Mouse (Mus musculus): ENCODE results near the gene C1qtnf5. TPM values are rescaled to one million over a fixed set of nuclear protein-coding genes. Genes with fewer than 3 reads are reported as not detected.

Gene C1qtnf5
- 5.8 and 9.3 TPM in 2 replicates for polyA plus RNA-seq (2015; fragmentation: Nextera tagmentation; extraction: Ambion mirVana)

GRCm38 (mm10) chr9:44107110-44107509 lies at the start of gene C1qtnf5:
Gene C1qtnf5, plus strand, starts transcription at chr9:44107245.
- Histone ChIP-seq H3K4me3 (replicated peaks) (no peak within 1 kb of the TSS), H3K4me1 (peaks cover 55% of the 10 kb centered on the region), H3K27ac (replicated peaks) (peak within 1 kb of the TSS; percentile 76), H3K36me3 (peaks cover 4% of the 10 kb centered on the region; the same call in 1 of the 2 replicates), H3K4me2 (peak within 1 kb of the TSS; percentile 42), H3K9ac (replicated peaks) (0 out of 2 replicates have a peak within 1 kb of the TSS, but pooled peaks have one; percentile 10), H3K9me3 (replicated peaks) (no peaks in the 10 kb centered on the region), H3K27me3 (replicated peaks) (no peaks in the 10 kb centered on the region)
- peak; percentile 69 for ATAC-seq (ENCODE audit: low FRiP score)
- WGBS, result 24% methylated on average over 8 of the region's 8 CpGs

- no peaks in the 10 kb centered on the region for H3K27me3 ChIP-seq (replicated peaks)
- H3K4me2 ChIP-seq, result no peak overlapping the region
- H3K4me1 ChIP-seq, result no peaks in the 10 kb centered on the region
- H3K4me3 ChIP-seq (replicated peaks), result no peak overlapping the region
- 86% methylated on average over 6 of the region's 6 CpGs for WGBS
- ATAC-seq (ENCODE audit: low FRiP score), result no peak
- no peak overlapping the region for H3K27ac ChIP-seq (replicated peaks)
- no peaks in the 10 kb centered on the region for H3K36me3 ChIP-seq
- no peaks in the 10 kb centered on the region for H3K9me3 ChIP-seq (replicated peaks)
- H3K9ac ChIP-seq (replicated peaks), result no peak overlapping the region
These were observed 48.4 kb upstream of the C1qtnf5 start for GRCm38 (mm10) chr9:44058606-44059005.

- Histone ChIP-seq H3K36me3 (no peaks in the 10 kb centered on the region), H3K4me1 (peaks cover 12% of the 10 kb centered on the region; the same call in 1 of the 2 replicates), H3K9me3 (replicated peaks) (no peaks in the 10 kb centered on the region), H3K27me3 (replicated peaks) (peaks cover 3% of the 10 kb centered on the region; the same call in 1 of the 2 replicates), H3K9ac (replicated peaks) (no peak overlapping the region), H3K27ac (replicated peaks) (no peak overlapping the region), H3K4me2 (no peak overlapping the region), H3K4me3 (replicated peaks) (no peak overlapping the region)
- 32% methylated on average over 1 of the region's 1 CpGs for WGBS
- no peak for ATAC-seq (ENCODE audit: low FRiP score)
These were observed 41.9 kb upstream of the C1qtnf5 start for GRCm38 (mm10) chr9:44065177-44065576.

GRCm38 (mm10) chr9:44066785-44067225 lies 40.2 kb upstream of the C1qtnf5 start, which contains the start of gene Usp2:
Gene Usp2, plus strand, starts transcription at chr9:44067021.
- no peaks in the 10 kb centered on the region for H3K36me3 ChIP-seq

GRCm38 (mm10) chr9:44067241-44067959 lies 39.6 kb upstream of the C1qtnf5 start:
- no peaks in the 10 kb centered on the region for H3K36me3 ChIP-seq
- ATAC-seq (ENCODE audit: low FRiP score), result peak; percentile 61
- peaks cover 25% of the 10 kb centered on the region for H3K4me1 ChIP-seq
- H3K9ac ChIP-seq (replicated peaks), result peak overlapping the region; percentile 60
- H3K4me2 ChIP-seq, result peak overlapping the region; percentile 95
- H3K4me3 ChIP-seq (replicated peaks), result peak overlapping the region; percentile 62
- H3K27ac ChIP-seq (replicated peaks), result peak overlapping the region; percentile 49
- no peaks in the 10 kb centered on the region for H3K9me3 ChIP-seq (replicated peaks)
- H3K27me3 ChIP-seq (replicated peaks), result peaks cover 4% of the 10 kb centered on the region; the same call in 1 of the 2 replicates
- 8% methylated on average over 15 of the region's 15 CpGs for WGBS

More at GRCm38 (mm10) chr9:44066785-44067225, 40.2 kb upstream of the C1qtnf5 start, which contains the start of gene Usp2:
- Histone ChIP-seq H3K4me3 (replicated peaks) (peak within 1 kb of the TSS; percentile 62), H3K27ac (replicated peaks) (peak within 1 kb of the TSS; percentile 49), H3K27me3 (replicated peaks) (peaks cover 4% of the 10 kb centered on the region; the same call in 1 of the 2 replicates), H3K4me1 (peaks cover 20% of the 10 kb centered on the region), H3K9ac (replicated peaks) (peak within 1 kb of the TSS; percentile 60), H3K4me2 (peak within 1 kb of the TSS; percentile 95), H3K9me3 (replicated peaks) (no peaks in the 10 kb centered on the region)
- under 1% methylated on average over 38 of the region's 38 CpGs for WGBS
- ATAC-seq (ENCODE audit: low FRiP score), result peak; percentile 99

GRCm38 (mm10) chr9:44067960-44068330 lies 39.1 kb upstream of the C1qtnf5 start:
- Histone ChIP-seq H3K9ac (replicated peaks) (no peak overlapping the region), H3K9me3 (replicated peaks) (no peaks in the 10 kb centered on the region), H3K4me2 (peak overlapping the region; percentile 95), H3K4me3 (replicated peaks) (no peak overlapping the region), H3K4me1 (peaks cover 28% of the 10 kb centered on the region), H3K27ac (replicated peaks) (no peak overlapping the region), H3K27me3 (replicated peaks) (peaks cover 4% of the 10 kb centered on the region; the same call in 1 of the 2 replicates), H3K36me3 (no peaks in the 10 kb centered on the region)
- ATAC-seq (ENCODE audit: low FRiP score), result no peak
- WGBS, result 83% methylated on average over 6 of the region's 6 CpGs

GRCm38 (mm10) chr9:44069252-44069651 lies 37.8 kb upstream of the C1qtnf5 start:
- H3K4me3 ChIP-seq (replicated peaks), result no peak overlapping the region
- no peaks in the 10 kb centered on the region for H3K36me3 ChIP-seq
- H3K9ac ChIP-seq (replicated peaks), result no peak overlapping the region
- peaks cover 31% of the 10 kb centered on the region for H3K4me1 ChIP-seq
- no peak overlapping the region for H3K27ac ChIP-seq (replicated peaks)
- H3K9me3 ChIP-seq (replicated peaks), result no peaks in the 10 kb centered on the region
- H3K27me3 ChIP-seq (replicated peaks), result peaks cover 4% of the 10 kb centered on the region; the same call in 1 of the 2 replicates
- WGBS, result 49% methylated on average over 7 of the region's 7 CpGs
- no peak overlapping the region for H3K4me2 ChIP-seq
- ATAC-seq (ENCODE audit: low FRiP score), result no peak

GRCm38 (mm10) chr9:44070113-44070843 lies 36.8 kb upstream of the C1qtnf5 start:
- H3K4me3 ChIP-seq (replicated peaks), result no peak overlapping the region
- H3K27ac ChIP-seq (replicated peaks), result no peak overlapping the region
- no peaks in the 10 kb centered on the region for H3K9me3 ChIP-seq (replicated peaks)
- peaks cover 4% of the 10 kb centered on the region; the same call in 1 of the 2 replicates for H3K27me3 ChIP-seq (replicated peaks)
- WGBS, result 79% methylated on average over 14 of the region's 14 CpGs
- H3K4me2 ChIP-seq, result no peak overlapping the region
- no peaks in the 10 kb centered on the region for H3K36me3 ChIP-seq
- H3K4me1 ChIP-seq, result peaks cover 31% of the 10 kb centered on the region
- no peak for ATAC-seq (ENCODE audit: low FRiP score)
- H3K9ac ChIP-seq (replicated peaks), result no peak overlapping the region

GRCm38 (mm10) chr9:44070844-44071231 lies 36.2 kb upstream of the C1qtnf5 start:
- H3K27ac ChIP-seq (replicated peaks), result no peak overlapping the region
- WGBS, result 37% methylated on average over 8 of the region's 8 CpGs
- H3K9me3 ChIP-seq (replicated peaks), result no peaks in the 10 kb centered on the region
- no peak overlapping the region for H3K4me2 ChIP-seq
- H3K36me3 ChIP-seq, result no peaks in the 10 kb centered on the region
- no peak overlapping the region for H3K9ac ChIP-seq (replicated peaks)
- ATAC-seq (ENCODE audit: low FRiP score), result no peak
- peaks cover 4% of the 10 kb centered on the region; the same call in 1 of the 2 replicates for H3K27me3 ChIP-seq (replicated peaks)
- H3K4me1 ChIP-seq, result peaks cover 31% of the 10 kb centered on the region
- H3K4me3 ChIP-seq (replicated peaks), result no peak overlapping the region

GRCm38 (mm10) chr9:44071914-44072598 lies 35.0 kb upstream of the C1qtnf5 start:
- no peak overlapping the region for H3K9ac ChIP-seq (replicated peaks)
- peak overlapping the region; percentile 35 for H3K4me2 ChIP-seq
- peak; percentile 73 for ATAC-seq (ENCODE audit: low FRiP score)
- H3K36me3 ChIP-seq, result no peaks in the 10 kb centered on the region
- H3K4me3 ChIP-seq (replicated peaks), result no peak overlapping the region
- H3K27ac ChIP-seq (replicated peaks), result peak overlapping the region; percentile 81
- peaks cover 4% of the 10 kb centered on the region; the same call in 1 of the 2 replicates for H3K27me3 ChIP-seq (replicated peaks)
- H3K9me3 ChIP-seq (replicated peaks), result no peaks in the 10 kb centered on the region
- 19% methylated on average over 11 of the region's 11 CpGs for WGBS
- peaks cover 32% of the 10 kb centered on the region for H3K4me1 ChIP-seq

GRCm38 (mm10) chr9:44072599-44072915 lies 34.5 kb upstream of the C1qtnf5 start:
- 7% methylated on average over 4 of the region's 4 CpGs for WGBS
- no peak overlapping the region for H3K9ac ChIP-seq (replicated peaks)
- H3K27me3 ChIP-seq (replicated peaks), result peaks cover 4% of the 10 kb centered on the region; the same call in 1 of the 2 replicates
- no peak overlapping the region for H3K4me3 ChIP-seq (replicated peaks)
- peaks cover 32% of the 10 kb centered on the region for H3K4me1 ChIP-seq
- peak overlapping the region; percentile 81 for H3K27ac ChIP-seq (replicated peaks)
- peak; percentile 64 for ATAC-seq (ENCODE audit: low FRiP score)
- H3K36me3 ChIP-seq, result no peaks in the 10 kb centered on the region
- H3K9me3 ChIP-seq (replicated peaks), result no peaks in the 10 kb centered on the region
- peak overlapping the region; percentile 35 for H3K4me2 ChIP-seq
